Comparison of ENCODE assay signal across 14 mouse cellular contexts in genomic region chr8:72756771-72757390, GRCm38 (mm10). TPM values are rescaled to one million over a fixed set of nuclear protein-coding genes. Genes with fewer than 3 reads are reported as not detected.
DNase-seq lines count a peak whose midpoint lies in the region; ATAC-seq and TF ChIP-seq lines count a peak whose summit lies in the region.
"Had no signal": no experiment of that assay in that cellular context is flagged by ENCODE, and none has a peak within 500 bp of the region (broad histone marks: within the 10 kb centered on the region; RNA-seq: fewer than 3 reads in every experiment).

No protein-coding gene starts in this region.

- no peak for TF ChIP-seq CTCF in intestine, postnatal 0 days (IDR thresholded peaks at IDR 0.05; ENCODE audit: low read depth)

- 95% methylated on average over 35 of the region's 35 CpGs for WGBS in intestine, embryonic 14.5 days
- WGBS in intestine, postnatal 0 days, result 97% methylated on average over 35 of the region's 35 CpGs
- WGBS in neural tube, embryonic 12.5 days, result 97% methylated on average over 35 of the region's 35 CpGs
- 98% methylated on average over 35 of the region's 35 CpGs for WGBS in neural tube, embryonic 15.5 days
- WGBS in embryonic facial prominence, embryonic 13.5 days, result 97% methylated on average over 35 of the region's 35 CpGs

- no peak for ATAC-seq in CD4-positive, CD25-positive, alpha-beta regulatory T cell, adult 4 months
- no peak for ATAC-seq in intestine, embryonic 14.5 days (replicated peaks; ENCODE audit: low FRiP score, low TSS enrichment, low read depth)
- no peak for ATAC-seq in intestine, postnatal 0 days
- ATAC-seq in neural tube, embryonic 12.5 days (ENCODE audit: low FRiP score, low read depth), result 0 out of 2 replicates have a peak, but pooled peaks have one; percentile 13
- no peak for ATAC-seq in neural tube, embryonic 15.5 days (ENCODE audit: low FRiP score)
- ATAC-seq in embryonic facial prominence, embryonic 13.5 days (ENCODE audit: insufficient number of reproducible peaks, insufficient read depth, low FRiP score, low TSS enrichment, low read depth), result 0 out of 2 replicates have a peak, but pooled peaks have one; percentile 4

- H3K27me3 ChIP-seq in intestine, embryonic 14.5 days (replicated peaks; ENCODE audit: control insufficient read depth, insufficient read depth, low read length), result no peaks in the 10 kb centered on the region
- no peaks in the 10 kb centered on the region for H3K27me3 ChIP-seq in intestine, postnatal 0 days (replicated peaks; ENCODE audit: control insufficient read depth, insufficient read depth, low read length)
- no peaks in the 10 kb centered on the region for H3K27me3 ChIP-seq in neural tube, embryonic 12.5 days (replicated peaks)
- no peaks in the 10 kb centered on the region for H3K27me3 ChIP-seq in neural tube, embryonic 15.5 days (replicated peaks)
- H3K27me3 ChIP-seq in embryonic facial prominence, embryonic 13.5 days, result no peaks in the 10 kb centered on the region
- H3K27me3 ChIP-seq: limb, embryonic 15.5 days had no signal

- no peak overlapping the region for H3K4me2 ChIP-seq in intestine, embryonic 14.5 days (ENCODE audit: low read length)
- H3K4me2 ChIP-seq in intestine, postnatal 0 days (replicated peaks; ENCODE audit: low read depth), result no peak overlapping the region
- no peak overlapping the region for H3K4me2 ChIP-seq in neural tube, embryonic 12.5 days (replicated peaks)
- no peak overlapping the region for H3K4me2 ChIP-seq in neural tube, embryonic 15.5 days
- H3K4me2 ChIP-seq in embryonic facial prominence, embryonic 13.5 days, result no peak overlapping the region
- H3K4me2 ChIP-seq: limb, embryonic 15.5 days had no signal

- no peaks in the 10 kb centered on the region for H3K9me3 ChIP-seq in intestine, embryonic 14.5 days (ENCODE audit: control insufficient read depth, low read length)
- no peaks in the 10 kb centered on the region for H3K9me3 ChIP-seq in intestine, postnatal 0 days (ENCODE audit: control insufficient read depth)
- no peaks in the 10 kb centered on the region for H3K9me3 ChIP-seq in neural tube, embryonic 12.5 days
- no peaks in the 10 kb centered on the region for H3K9me3 ChIP-seq in neural tube, embryonic 15.5 days (replicated peaks)
- no peaks in the 10 kb centered on the region for H3K9me3 ChIP-seq in embryonic facial prominence, embryonic 13.5 days
- H3K9me3 ChIP-seq: limb, embryonic 15.5 days had no signal

- H3K4me1 ChIP-seq in intestine, embryonic 14.5 days (replicated peaks; ENCODE audit: control insufficient read depth, insufficient read depth, low read length), result no peaks in the 10 kb centered on the region
- no peaks in the 10 kb centered on the region for H3K4me1 ChIP-seq in intestine, postnatal 0 days (replicated peaks; ENCODE audit: control insufficient read depth, insufficient read depth, low read length)
- no peaks in the 10 kb centered on the region for H3K4me1 ChIP-seq in neural tube, embryonic 12.5 days
- H3K4me1 ChIP-seq in neural tube, embryonic 15.5 days, result no peaks in the 10 kb centered on the region
- H3K4me1 ChIP-seq in embryonic facial prominence, embryonic 13.5 days, result no peaks in the 10 kb centered on the region
- H3K4me1 ChIP-seq: limb, embryonic 15.5 days had no signal

- peak; percentile 0 for DNase-seq in CD4-positive, CD25-positive, alpha-beta regulatory T cell, adult 2 months (ENCODE audit: low read depth, low spot score)
- peak; percentile 21 for DNase-seq in intestine, embryonic 14.5 days (ENCODE audit: low spot score)
- no peak for DNase-seq in adrenal gland, adult 2 months
- DNase-seq: adrenal gland, postnatal 10 days; cerebellum, adult 11 months; gastrocnemius, postnatal 14 days; kidney, adult 9 months; spleen, adult 18-20 months had no signal

- H3K36me3 ChIP-seq in intestine, embryonic 14.5 days (ENCODE audit: control insufficient read depth, insufficient read depth, low read length), result peaks cover 66% of the 10 kb centered on the region
- peaks cover 61% of the 10 kb centered on the region for H3K36me3 ChIP-seq in intestine, postnatal 0 days (ENCODE audit: control insufficient read depth, insufficient read depth)
- peaks cover 67% of the 10 kb centered on the region for H3K36me3 ChIP-seq in neural tube, embryonic 12.5 days
- H3K36me3 ChIP-seq in neural tube, embryonic 15.5 days, result peaks cover 72% of the 10 kb centered on the region
- peaks cover 77% of the 10 kb centered on the region for H3K36me3 ChIP-seq in embryonic facial prominence, embryonic 13.5 days

- H3K27ac ChIP-seq in intestine, embryonic 14.5 days (ENCODE audit: low read depth), result no peak overlapping the region
- H3K27ac ChIP-seq in intestine, postnatal 0 days (ENCODE audit: low read depth, low read length), result no peak overlapping the region
- no peak overlapping the region for H3K27ac ChIP-seq in neural tube, embryonic 12.5 days
- H3K27ac ChIP-seq in neural tube, embryonic 15.5 days (replicated peaks), result no peak overlapping the region
- no peak overlapping the region for H3K27ac ChIP-seq in embryonic facial prominence, embryonic 13.5 days
- H3K27ac ChIP-seq: limb, embryonic 15.5 days had no signal

- no peak overlapping the region for H3K9ac ChIP-seq in intestine, embryonic 14.5 days (ENCODE audit: low read length)
- no peak overlapping the region for H3K9ac ChIP-seq in intestine, postnatal 0 days (ENCODE audit: low read depth, low read length)
- no peak overlapping the region for H3K9ac ChIP-seq in neural tube, embryonic 12.5 days
- H3K9ac ChIP-seq in neural tube, embryonic 15.5 days (replicated peaks), result no peak overlapping the region
- H3K9ac ChIP-seq in embryonic facial prominence, embryonic 13.5 days, result no peak overlapping the region
- H3K9ac ChIP-seq: limb, embryonic 15.5 days had no signal

- H3K4me3 ChIP-seq in intestine, embryonic 14.5 days (ENCODE audit: low read depth, low read length), result no peak overlapping the region
- no peak overlapping the region for H3K4me3 ChIP-seq in intestine, postnatal 0 days (ENCODE audit: low read depth, low read length)
- no peak overlapping the region for H3K4me3 ChIP-seq in neural tube, embryonic 12.5 days
- no peak overlapping the region for H3K4me3 ChIP-seq in neural tube, embryonic 15.5 days (replicated peaks)
- no peak overlapping the region for H3K4me3 ChIP-seq in embryonic facial prominence, embryonic 13.5 days
- H3K4me3 ChIP-seq: limb, embryonic 15.5 days had no signal

RNA-seq across cellular contexts. Expression of gene F2rl3, which starts 4.8 kb away (rescaled TPM):
- 10 to 100 TPM in 1 of 2 experiments, 1 to 10 TPM in 1; 6.1 to 10.2 TPM for polyA plus RNA-seq in CD4-positive, CD25-positive, alpha-beta regulatory T cell, adult 4 months (2017; shearing (Covaris generic))
- 5.0 and 5.8 TPM in 2 replicates for polyA plus RNA-seq in intestine, embryonic 14.5 days (2014; fragmentation: Nextera tagmentation; extraction: Ambion mirVana)
- 2.4 and 2.5 TPM in 2 replicates for polyA plus RNA-seq in intestine, postnatal 0 days (2015; fragmentation: Nextera tagmentation; extraction: Ambion mirVana)
- 1.1 and 1.2 TPM in 2 replicates for polyA plus RNA-seq in neural tube, embryonic 12.5 days (2016; fragmentation: Nextera tagmentation; extraction: Ambion mirVana)
- polyA plus RNA-seq in neural tube, embryonic 15.5 days (2015; fragmentation: Nextera tagmentation; extraction: Ambion mirVana), result 0.26 and 0.93 TPM in 2 replicates
- polyA plus RNA-seq in embryonic facial prominence, embryonic 13.5 days (2015; fragmentation: Nextera tagmentation; extraction: Ambion mirVana), result 1.3 and 1.6 TPM in 2 replicates
- 1 to 10 TPM; 1.1 to 2.1 TPM for total RNA-seq in adrenal gland, adult 2 months (2021)
- polyA plus RNA-seq in adrenal gland, adult 2 months (2012; rRNA removed), result 10.2 and 13.4 TPM in 2 replicates

RNA-seq across cellular contexts. Expression of gene Sin3b, which starts 33.8 kb away (rescaled TPM):
- polyA plus RNA-seq in CD4-positive, CD25-positive, alpha-beta regulatory T cell, adult 4 months (2017; shearing (Covaris generic)), result 100 to 1,000 TPM in 1 of 2 experiments, 10 to 100 TPM in 1; 75.3 to 102 TPM
- polyA plus RNA-seq in intestine, embryonic 14.5 days (2014; fragmentation: Nextera tagmentation; extraction: Ambion mirVana), result 175 and 191 TPM in 2 replicates
- 172 and 175 TPM in 2 replicates for polyA plus RNA-seq in intestine, postnatal 0 days (2015; fragmentation: Nextera tagmentation; extraction: Ambion mirVana)
- 142 and 158 TPM in 2 replicates for polyA plus RNA-seq in neural tube, embryonic 12.5 days (2016; fragmentation: Nextera tagmentation; extraction: Ambion mirVana)
- 152 and 163 TPM in 2 replicates for polyA plus RNA-seq in neural tube, embryonic 15.5 days (2015; fragmentation: Nextera tagmentation; extraction: Ambion mirVana)
- 181 and 193 TPM in 2 replicates for polyA plus RNA-seq in embryonic facial prominence, embryonic 13.5 days (2015; fragmentation: Nextera tagmentation; extraction: Ambion mirVana)
- total RNA-seq in adrenal gland, adult 2 months (2021), result 100 to 1,000 TPM; 123 to 245 TPM
- polyA plus RNA-seq in adrenal gland, adult 2 months (2012; rRNA removed), result 174 and 270 TPM in 2 replicates

Comparison
In these comparisons a context has a peak if more than half of its experiments do, and no peak if none do; other contexts are left out.
1. ATAC-seq: peak in neural tube, embryonic 12.5 days (single experiment) and embryonic facial prominence, embryonic 13.5 days (single experiment); none in CD4-positive, CD25-positive, alpha-beta regulatory T cell, adult 4 months (single experiment), intestine, embryonic 14.5 days (single experiment), intestine, postnatal 0 days (single experiment) and neural tube, embryonic 15.5 days (single experiment).